Mouse (Mus musculus) testis, adult 2 months (tissue): ENCODE measurements around the gene Klhl42.

Experiments used
- CTCF ChIP-seq: fragments of 200-500 bp; IDR thresholded peaks from 2 replicates; pipeline ENCODE4 v1.5.1; 2012; ENCODE audit warnings: low read depth, mild to moderate bottlenecking, inconsistent platforms, low read length, moderate library complexity; ENCODE audit not compliant: control insufficient read depth, insufficient read depth, insufficient replicate concordance
- POLR2A ChIP-seq: fragments of 200-500 bp; IDR thresholded peaks from 2 replicates; pipeline ENCODE4 v1.6.1; 2012; ENCODE audit warnings: low read depth, mild to moderate bottlenecking, inconsistent platforms, low read length, moderate library complexity; ENCODE audit not compliant: control insufficient read depth

GRCm38 (mm10) chr6:147144664-147145063 is 53.5 kb downstream of the Klhl42 start:
- TF ChIP-seq CTCF = no peak
- no peak for TF ChIP-seq POLR2A
